Mouse (Mus musculus) CH12.LX (cell line): ENCODE results near the gene Mycn. TPM values are rescaled to one million over a fixed set of nuclear protein-coding genes. Genes with fewer than 3 reads are reported as not detected.

Source experiments
- DNase-seq: peaks from one replicate; pipeline ENCODE4 v3.0.0-alpha.2; 2013; ENCODE audit errors: extremely low read depth
- H3K27ac ChIP-seq: 2 replicates; pipeline ENCODE4 v1.5.1; 2012; ENCODE audit warnings: low read depth, mild to moderate bottlenecking, control low read depth, moderate library complexity; ENCODE audit not compliant: insufficient read depth
- H3K27me3 ChIP-seq: replicated peaks from 2 replicates; pipeline ENCODE3; 2012; ENCODE audit warnings: inconsistent platforms
- H3K36me3 ChIP-seq, 2 experiments: replicated peaks in 1 of 2; 2 replicates each; pipeline versions ENCODE3 to v1.6.1; 2012; ENCODE audit warnings: inconsistent platforms in 1 of 2, low read length in 1 of 2, mild to moderate bottlenecking in 1 of 2, mixed read lengths in 1 of 2, moderate library complexity in 1 of 2; ENCODE audit not compliant: control insufficient read depth in 1 of 2, insufficient read depth in 1 of 2
- H3K4me1 ChIP-seq, 2 experiments: 2 replicates each; pipeline ENCODE4 v1.6.1; 2012; ENCODE audit warnings: inconsistent platforms in 1 of 2, moderate library complexity in 1 of 2; ENCODE audit not compliant: insufficient read depth in 2 of 2, control insufficient read depth in 1 of 2
- H3K4me2 ChIP-seq: 2 replicates; pipeline ENCODE4 v1.6.1; 2012; ENCODE audit warnings: low read depth, mild to moderate bottlenecking, control low read depth; ENCODE audit not compliant: poor library complexity, insufficient read depth, severe bottlenecking
- H3K4me3 ChIP-seq, 3 experiments: fragments of 150-350 bp in 1 of 3; sonication (generic) in 1 of 3; replicated peaks in 1 of 3; 2 replicates each; pipeline versions ENCODE3 to v1.5.1; 2011 to 2012; ENCODE audit warnings: low read depth in 2 of 3, low read length in 2 of 3, mild to moderate bottlenecking in 2 of 3, moderate library complexity in 2 of 3, control low read depth in 1 of 3, improper control_type of control experiment in 1 of 3, inconsistent platforms in 1 of 3, mixed read lengths in 1 of 3; ENCODE audit not compliant: poor library complexity in 1 of 3
- H3K79me2 ChIP-seq: replicated peaks from 2 replicates; pipeline ENCODE4 v1.6.1; 2012; ENCODE audit warnings: mild to moderate bottlenecking, moderate library complexity; ENCODE audit not compliant: control insufficient read depth, poor library complexity, insufficient read depth, severe bottlenecking; ENCODE audit errors: extremely low read depth
- H3K9ac ChIP-seq: 2 replicates; pipeline ENCODE4 v1.6.1; 2012; ENCODE audit warnings: low read depth, mild to moderate bottlenecking, control low read depth, moderate library complexity; ENCODE audit not compliant: insufficient read depth
- H3K9me3 ChIP-seq: replicated peaks from 2 replicates; pipeline ENCODE3; 2012; ENCODE audit warnings: low read length, inconsistent platforms, mixed read lengths
- BHLHE40 ChIP-seq: IDR thresholded peaks from 2 replicates; pipeline ENCODE4 v1.6.1; 2011; ENCODE audit warnings: mild to moderate bottlenecking, low read depth, low read length, improper control_type of control experiment
- CHD1 ChIP-seq: IDR thresholded peaks from 2 replicates; pipeline ENCODE4 v1.6.1; 2012; ENCODE audit warnings: low read depth, low read length, improper control_type of control experiment, inconsistent platforms
- CHD2 ChIP-seq: IDR thresholded peaks from 2 replicates; pipeline ENCODE4 v1.6.1; 2011; ENCODE audit warnings: low read length, improper control_type of control experiment
- E2F4 ChIP-seq: IDR thresholded peaks from 2 replicates; pipeline ENCODE4 v1.6.1; 2011; ENCODE audit warnings: low read depth, low read length, improper control_type of control experiment; ENCODE audit not compliant: insufficient replicate concordance
- EP300 ChIP-seq: IDR thresholded peaks from 2 replicates; pipeline ENCODE4 v1.6.1; 2011; ENCODE audit warnings: low read length, improper control_type of control experiment
- GABPA ChIP-seq: IDR thresholded peaks from 2 replicates; pipeline ENCODE4 v1.6.1; 2012; ENCODE audit warnings: low read depth, low read length, improper control_type of control experiment, inconsistent platforms; ENCODE audit not compliant: insufficient replicate concordance
- HCFC1 ChIP-seq: IDR thresholded peaks from 2 replicates; pipeline ENCODE4 v1.6.1; 2012; ENCODE audit warnings: low read depth, mild to moderate bottlenecking, inconsistent platforms, low read length, improper control_type of control experiment
- JUND ChIP-seq: conservative IDR thresholded peaks from 2 replicates; pipeline ENCODE4 v1.6.1; 2011; ENCODE audit warnings: low read depth, low read length, improper control_type of control experiment
- KAT2A ChIP-seq: IDR thresholded peaks from 2 replicates; pipeline ENCODE4 v1.6.1; 2012; ENCODE audit warnings: low read length, improper control_type of control experiment, inconsistent platforms; ENCODE audit not compliant: insufficient replicate concordance
- MAFK ChIP-seq: IDR thresholded peaks from 2 replicates; pipeline ENCODE4 v1.6.1; 2011; ENCODE audit warnings: low read length, improper control_type of control experiment; ENCODE audit not compliant: insufficient replicate concordance
- MAZ ChIP-seq: IDR thresholded peaks from 2 replicates; pipeline ENCODE4 v1.6.1; 2012; ENCODE audit warnings: low read depth, mild to moderate bottlenecking, inconsistent platforms, low read length, improper control_type of control experiment, moderate library complexity
- MEF2A ChIP-seq: IDR thresholded peaks from 2 replicates; pipeline ENCODE4 v1.6.1; 2014; ENCODE audit warnings: low read depth, mild to moderate bottlenecking, inconsistent platforms, low read length, improper control_type of control experiment, borderline replicate concordance
- MYC ChIP-seq: IDR thresholded peaks from 2 replicates; pipeline ENCODE4 v1.6.1; 2011; ENCODE audit warnings: low read depth, mild to moderate bottlenecking, improper control_type of control experiment, low read length
- PAX5 ChIP-seq: IDR thresholded peaks from 2 replicates; pipeline ENCODE4 v1.6.1; 2012; ENCODE audit warnings: low read length, inconsistent platforms, mixed read lengths
- POLR2A ChIP-seq: IDR thresholded peaks from 2 replicates; pipeline ENCODE4 v1.6.1; 2011; ENCODE audit warnings: low read depth, mild to moderate bottlenecking, improper control_type of control experiment, low read length
- POLR2AphosphoS2 ChIP-seq: IDR thresholded peaks from 2 replicates; pipeline ENCODE4 v1.6.1; 2011; ENCODE audit warnings: low read depth, low read length, improper control_type of control experiment
- RCOR1 ChIP-seq: conservative IDR thresholded peaks from 2 replicates; pipeline ENCODE4 v1.6.1; 2012; ENCODE audit warnings: low read depth, mild to moderate bottlenecking, inconsistent platforms, low read length, improper control_type of control experiment
- SIN3A ChIP-seq: IDR thresholded peaks from 2 replicates; pipeline ENCODE4 v1.6.1; 2012; ENCODE audit warnings: low read length, improper control_type of control experiment, inconsistent platforms
- TCF12 ChIP-seq: IDR thresholded peaks from 2 replicates; pipeline ENCODE4 v1.6.1; 2014; ENCODE audit warnings: low read depth, mild to moderate bottlenecking, inconsistent platforms, low read length, improper control_type of control experiment
- USF1 ChIP-seq: IDR thresholded peaks from 2 replicates; pipeline ENCODE4 v1.6.1; 2014; ENCODE audit warnings: low read depth, mild to moderate bottlenecking, inconsistent platforms, low read length, improper control_type of control experiment
- ZC3H11A ChIP-seq: IDR thresholded peaks from 2 replicates; pipeline ENCODE4 v1.6.1; 2012; ENCODE audit warnings: low read depth, mild to moderate bottlenecking, inconsistent platforms, low read length, improper control_type of control experiment
- ZKSCAN1 ChIP-seq: IDR thresholded peaks from 2 replicates; pipeline ENCODE4 v1.6.1; 2012; ENCODE audit warnings: low read depth, inconsistent platforms, low read length, improper control_type of control experiment, borderline replicate concordance
- ZMIZ1 ChIP-seq: IDR thresholded peaks from 2 replicates; pipeline ENCODE4 v1.6.1; 2012; ENCODE audit warnings: low read depth, mild to moderate bottlenecking, inconsistent platforms, low read length, improper control_type of control experiment
- dilution Hi-C: fragments of 300-500 bp; cut with MboI; formaldehyde crosslinking; loops from 2 replicates; pipeline ENCODE4 v1.14.3; 2020; ENCODE audit warnings: low sequenced_read_pairs; ENCODE audit not compliant: extremely low pct_unique_long_range_greater_than_20kb, extremely low pct_ligation_motif_present
- in situ Hi-C: fragments of 300-500 bp; cut with MboI; formaldehyde crosslinking; loops from 3 replicates; pipeline ENCODE4 v1.14.3; 2019; ENCODE audit warnings: low sequenced_read_pairs, low pct_ligation_motif_present, low pct_unique_long_range_greater_than_20kb, mixed read lengths
- polyA plus RNA-seq: library from polyadenylated mRNA; unstranded; fragments of >175 nt; gene quantifications from 2 replicates; pipeline ENCODE4 v1.2.1, GENCODE M21; 2012; ENCODE audit warnings: low read depth; ENCODE audit not compliant: insufficient read length
- total RNA-seq, 2 experiments: library from RNA; depleted of rRNA; stranded (reverse); fragments of 300-350 nt in 1 of 2; fragments of >200 nt in 1 of 2; gene quantifications; 2 replicates each; pipeline ENCODE4 v1.2.3; 2012 to 2014

Mycn gene
- total and polyA plus RNA-seq, 3 experiments = not detected

DNA sequence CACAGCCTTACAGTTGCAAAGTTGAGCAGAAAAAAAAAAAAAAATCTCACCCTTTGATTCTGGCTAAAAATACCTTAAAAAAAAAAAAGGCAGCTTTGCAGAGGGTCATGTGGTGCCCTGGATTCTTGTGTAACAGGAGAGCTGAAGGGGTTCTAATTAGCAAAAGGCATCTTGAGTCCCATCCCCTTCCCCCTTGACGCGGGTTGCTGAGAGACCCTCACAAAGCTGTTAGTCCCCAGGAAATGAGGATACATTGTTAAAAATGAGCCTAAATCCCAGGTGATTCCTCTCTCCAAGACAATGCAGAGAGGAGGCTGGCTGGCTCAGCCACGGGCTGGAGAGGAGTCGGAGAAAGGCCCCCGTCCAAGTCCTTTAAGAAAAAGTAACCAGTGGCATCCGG lies 36.6 kb downstream of the Mycn start:
- Histone ChIP-seq H3K27me3 (no peaks in the 10 kb centered on the region), H3K4me2 (no peak overlapping the region), H3K4me3 (no peak overlapping the region), H3K9me3 (no peaks in the 10 kb centered on the region), H3K27ac (no peak overlapping the region), H3K4me1 (peaks cover 0 to 11% of the 10 kb centered on the region in 2 experiments; a peak in 1 of 4 replicates), H3K9ac (no peak overlapping the region), H3K79me2 (no peaks in the 10 kb centered on the region), H3K36me3 (peaks cover 0 to 5% of the 10 kb centered on the region in 2 experiments)
- in situ Hi-C loops = no loop called here
- TF ChIP-seq CHD1 = no peak
- no peak for TF ChIP-seq TCF12
- no peak for TF ChIP-seq RCOR1
- no peak for TF ChIP-seq GABPA
- TF ChIP-seq POLR2AphosphoS2 = no peak
- dilution Hi-C loops = no loop called here
- DNase-seq = no peak

- Histone ChIP-seq H3K9me3 (no peaks in the 10 kb centered on the region), H3K79me2 (no peaks in the 10 kb centered on the region), H3K4me3 (no peak overlapping the region), H3K4me2 (no peak overlapping the region), H3K4me1 (peaks cover 0 to 14% of the 10 kb centered on the region in 2 experiments; a peak in 1 of 4 replicates), H3K36me3 (peaks cover 0 to 6% of the 10 kb centered on the region in 2 experiments), H3K9ac (no peak overlapping the region), H3K27ac (no peak overlapping the region), H3K27me3 (no peaks in the 10 kb centered on the region)
- no peak for DNase-seq
- TF ChIP-seq MAFK (no peak), USF1 (no peak), E2F4 (no peak), MYC (no peak)
- dilution Hi-C loops = no loop called here
- in situ Hi-C loops = no loop called here
Observed at GRCm38 (mm10) chr12:12904512-12904953, 37.2 kb downstream of the Mycn start.

- no peak for TF ChIP-seq PAX5
- no peak for TF ChIP-seq CHD1
- no peak for TF ChIP-seq MEF2A
- TF ChIP-seq USF1 = no peak
- TF ChIP-seq EP300 = no peak
- TF ChIP-seq ZC3H11A = no peak
- no peak for TF ChIP-seq KAT2A
- TF ChIP-seq MAZ = no peak
- no peak for TF ChIP-seq RCOR1
- no peak for TF ChIP-seq HCFC1
- TF ChIP-seq JUND = no peak
- TF ChIP-seq GABPA = no peak
- TF ChIP-seq E2F4 = no peak
- TF ChIP-seq BHLHE40 = no peak
- TF ChIP-seq TCF12 = no peak
- TF ChIP-seq ZKSCAN1 = no peak
- no peak for TF ChIP-seq POLR2A
- TF ChIP-seq CHD2 = no peak
- no peak for TF ChIP-seq SIN3A
- TF ChIP-seq ZMIZ1 = no peak
- Histone ChIP-seq H3K9me3 (no peaks in the 10 kb centered on the region), H3K4me1 (peaks cover 0 to 17% of the 10 kb centered on the region in 2 experiments; a peak in 1 of 4 replicates), H3K4me3 (no peak overlapping the region), H3K27me3 (no peaks in the 10 kb centered on the region), H3K79me2 (no peaks in the 10 kb centered on the region), H3K4me2 (no peak overlapping the region), H3K27ac (no peak overlapping the region), H3K36me3 (peaks cover 0 to 9% of the 10 kb centered on the region in 2 experiments), H3K9ac (no peak overlapping the region)
- no peak for DNase-seq
- dilution Hi-C loops = no loop called here
- in situ Hi-C loops = no loop called here
Observed at GRCm38 (mm10) chr12:12904086-12904485, 37.6 kb downstream of the Mycn start.
